Mouse (Mus musculus) megakaryocyte, embryonic 14.5 days (primary cell): ENCODE measurements around the gene Bud23.

Experiments
- FLI1 ChIP-seq: IDR thresholded peaks from 2 replicates; pipeline ENCODE4 v1.6.1; 2012; ENCODE audit warnings: low read length, inconsistent platforms, mixed read lengths
- GATA1 ChIP-seq: IDR thresholded peaks from 3 replicates; pipeline ENCODE4 v1.6.1; 2012; ENCODE audit warnings: mixed read lengths, low read length, inconsistent platforms, borderline replicate concordance

GRCm38 (mm10) chr5:135040059-135040458 lies 24.7 kb downstream of the Bud23 start:
- TF ChIP-seq GATA1, result no peak
- TF ChIP-seq FLI1, result no peak
